Mouse (Mus musculus): ENCODE data around the gene Epha10. TPM values are rescaled to one million over a fixed set of nuclear protein-coding genes. Genes with fewer than 3 reads are reported as not detected.
A peak's percentile ranks its signal among the peaks of the same experiment; 100 is the strongest.

Epha10 gene
- polyA plus RNA-seq, 1 experiment from 2014 or later = not detected

DNA sequence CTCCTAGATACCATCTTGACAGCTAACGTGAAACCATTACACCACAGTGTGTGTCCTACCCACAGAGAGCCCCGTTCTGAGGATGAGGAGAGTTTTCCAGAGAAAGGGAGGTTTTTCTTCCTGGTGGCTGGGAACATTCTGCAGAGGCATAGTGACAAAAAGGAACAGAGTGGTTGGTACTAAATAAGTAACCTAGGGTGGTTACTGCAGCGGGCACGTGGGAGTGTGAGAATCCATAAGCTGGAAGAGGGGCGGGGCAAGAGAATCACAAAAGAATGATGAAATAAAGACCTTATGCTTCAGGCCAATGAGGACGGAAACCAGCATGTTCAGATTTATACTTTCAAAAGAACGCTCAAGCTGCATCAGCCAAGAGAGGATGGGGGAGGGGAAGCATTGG lies 8.0 kb downstream of the Epha10 start:
- 48% methylated on average over 7 of the region's 7 CpGs for WGBS (ENCODE audit: insufficient replicate concordance)
- Histone ChIP-seq H3K9me3 (replicated peaks; ENCODE audit: control insufficient read depth, low read length) (no peaks in the 10 kb centered on the region), H3K27ac (ENCODE audit: low read length) (no peak overlapping the region), H3K27me3 (ENCODE audit: control insufficient read depth, insufficient read depth, low read depth, low read length) (peaks cover 23% of the 10 kb centered on the region), H3K4me2 (ENCODE audit: low read depth, low read length) (no peak overlapping the region), H3K36me3 (ENCODE audit: control insufficient read depth, insufficient read depth) (no peaks in the 10 kb centered on the region), H3K4me1 (ENCODE audit: control insufficient read depth, low read depth, low read length) (no peaks in the 10 kb centered on the region), H3K4me3 (ENCODE audit: low read depth, low read length) (no peak overlapping the region), H3K9ac (ENCODE audit: low read depth, low read length) (no peak overlapping the region)
- no peak for ATAC-seq (ENCODE audit: low read depth)

DNA sequence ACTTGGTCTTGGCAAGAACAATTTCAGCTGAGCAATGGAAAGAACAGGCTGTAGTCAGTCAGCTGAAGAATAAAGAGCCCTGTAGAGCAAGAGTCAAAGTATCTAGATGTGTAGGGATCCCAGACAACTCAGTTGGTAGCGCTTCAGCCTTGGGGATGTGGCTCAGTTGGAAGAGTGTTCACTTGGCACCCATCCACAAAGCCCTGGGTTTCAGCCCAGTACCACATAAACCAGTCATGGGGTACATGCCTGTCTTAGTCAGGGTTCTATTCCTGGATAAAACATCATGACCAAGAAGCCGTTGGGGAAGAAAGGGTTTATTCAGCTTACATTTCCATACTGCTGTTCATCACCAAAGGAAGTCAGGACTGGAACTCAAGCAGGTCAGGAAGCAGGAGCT lies 9.2 kb downstream of the Epha10 start:
- Histone ChIP-seq H3K4me1 (ENCODE audit: control insufficient read depth, low read depth, low read length) (no peaks in the 10 kb centered on the region), H3K27me3 (ENCODE audit: control insufficient read depth, insufficient read depth, low read depth, low read length) (peaks cover 33% of the 10 kb centered on the region), H3K27ac (ENCODE audit: low read length) (no peak overlapping the region), H3K4me2 (ENCODE audit: low read depth, low read length) (no peak overlapping the region), H3K9me3 (replicated peaks; ENCODE audit: control insufficient read depth, low read length) (no peaks in the 10 kb centered on the region), H3K36me3 (ENCODE audit: control insufficient read depth, insufficient read depth) (no peaks in the 10 kb centered on the region), H3K4me3 (ENCODE audit: low read depth, low read length) (no peak overlapping the region), H3K9ac (ENCODE audit: low read depth, low read length) (no peak overlapping the region)
- no peak for ATAC-seq (ENCODE audit: low read depth)
- 56% methylated on average over 2 of the region's 2 CpGs for WGBS (ENCODE audit: insufficient replicate concordance)

DNA sequence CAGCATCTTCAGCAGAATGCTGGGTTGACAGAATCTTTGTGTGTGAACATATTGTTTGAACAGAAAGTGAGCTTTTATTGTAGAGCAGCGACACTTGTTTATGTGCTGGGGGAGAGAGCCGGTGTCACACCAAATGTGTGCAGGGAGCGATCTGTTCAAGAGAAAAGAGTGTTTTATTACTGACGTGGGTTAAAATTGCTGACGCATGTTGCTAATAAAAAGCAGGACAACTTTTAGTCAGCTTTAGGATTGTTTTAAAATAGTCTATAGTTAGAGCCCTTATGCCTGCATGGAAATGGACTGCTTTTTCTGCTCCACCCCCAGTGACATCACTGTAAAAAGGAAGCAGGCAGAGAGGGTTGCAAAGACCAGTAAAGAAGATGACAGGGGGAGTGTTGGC lies 10.1 kb downstream of the Epha10 start:
- no peak overlapping the region for H3K4me3 ChIP-seq (ENCODE audit: low read depth, low read length)
- no peaks in the 10 kb centered on the region for H3K9me3 ChIP-seq (replicated peaks; ENCODE audit: control insufficient read depth, low read length)
- peaks cover 36% of the 10 kb centered on the region for H3K27me3 ChIP-seq (ENCODE audit: control insufficient read depth, insufficient read depth, low read depth, low read length)
- H3K36me3 ChIP-seq (ENCODE audit: control insufficient read depth, insufficient read depth) = no peaks in the 10 kb centered on the region
- no peak overlapping the region for H3K9ac ChIP-seq (ENCODE audit: low read depth, low read length)
- no peaks in the 10 kb centered on the region for H3K4me1 ChIP-seq (ENCODE audit: control insufficient read depth, low read depth, low read length)
- 61% methylated on average over 5 of the region's 5 CpGs for WGBS (ENCODE audit: insufficient replicate concordance)
- no peak overlapping the region for H3K4me2 ChIP-seq (ENCODE audit: low read depth, low read length)
- ATAC-seq (ENCODE audit: low read depth) = no peak
- no peak overlapping the region for H3K27ac ChIP-seq (ENCODE audit: low read length)

DNA sequence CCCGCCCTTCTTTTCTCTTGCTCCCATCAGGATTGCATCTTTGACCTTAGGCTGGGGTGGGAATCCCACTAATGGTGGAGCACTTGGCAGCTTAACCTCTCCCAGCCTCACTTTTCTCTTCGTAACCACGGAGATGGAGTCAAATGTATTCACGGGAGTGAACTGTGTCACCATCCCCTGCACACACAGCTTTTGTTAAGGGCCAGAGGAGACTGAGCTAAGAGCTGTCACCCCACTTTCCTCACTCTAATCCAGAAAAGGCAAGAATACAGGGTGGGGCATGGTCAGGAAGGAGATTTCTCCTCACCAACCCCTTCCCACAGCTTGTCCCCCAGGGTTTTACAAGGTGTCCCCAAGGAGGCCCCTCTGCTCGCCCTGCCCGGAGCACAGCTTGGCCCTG lies 13.1 kb downstream of the Epha10 start:
- no peak overlapping the region for H3K4me3 ChIP-seq (ENCODE audit: low read depth, low read length)
- no peak for ATAC-seq (ENCODE audit: low read depth)
- WGBS (ENCODE audit: insufficient replicate concordance) = 28% methylated on average over 6 of the region's 6 CpGs
- H3K27ac ChIP-seq (ENCODE audit: low read length) = no peak overlapping the region
- H3K9ac ChIP-seq (ENCODE audit: low read depth, low read length) = no peak overlapping the region
- no peak overlapping the region for H3K4me2 ChIP-seq (ENCODE audit: low read depth, low read length)
- H3K9me3 ChIP-seq (replicated peaks; ENCODE audit: control insufficient read depth, low read length) = no peaks in the 10 kb centered on the region
- H3K27me3 ChIP-seq (ENCODE audit: control insufficient read depth, insufficient read depth, low read depth, low read length) = peaks cover 38% of the 10 kb centered on the region
- H3K36me3 ChIP-seq (ENCODE audit: control insufficient read depth, insufficient read depth) = no peaks in the 10 kb centered on the region
- H3K4me1 ChIP-seq (ENCODE audit: control insufficient read depth, low read depth, low read length) = no peaks in the 10 kb centered on the region

- Histone ChIP-seq H3K27ac (ENCODE audit: low read length) (no peak overlapping the region), H3K36me3 (ENCODE audit: control insufficient read depth, insufficient read depth) (no peaks in the 10 kb centered on the region), H3K27me3 (ENCODE audit: control insufficient read depth, insufficient read depth, low read depth, low read length) (peaks cover 38% of the 10 kb centered on the region), H3K4me3 (ENCODE audit: low read depth, low read length) (peak overlapping the region; percentile 11; the same call in 1 of the 2 replicates), H3K9me3 (replicated peaks; ENCODE audit: control insufficient read depth, low read length) (no peaks in the 10 kb centered on the region), H3K9ac (ENCODE audit: low read depth, low read length) (no peak overlapping the region), H3K4me1 (ENCODE audit: control insufficient read depth, low read depth, low read length) (peaks cover 3% of the 10 kb centered on the region), H3K4me2 (ENCODE audit: low read depth, low read length) (peak overlapping the region; percentile 43)
- no peak for ATAC-seq (ENCODE audit: low read depth)
- WGBS (ENCODE audit: insufficient replicate concordance) = 3% methylated on average over 73 of the region's 83 CpGs
Observed at GRCm38 (mm10) chr4:124894508-124895428, 14.1 kb downstream of the Epha10 start.

DNA sequence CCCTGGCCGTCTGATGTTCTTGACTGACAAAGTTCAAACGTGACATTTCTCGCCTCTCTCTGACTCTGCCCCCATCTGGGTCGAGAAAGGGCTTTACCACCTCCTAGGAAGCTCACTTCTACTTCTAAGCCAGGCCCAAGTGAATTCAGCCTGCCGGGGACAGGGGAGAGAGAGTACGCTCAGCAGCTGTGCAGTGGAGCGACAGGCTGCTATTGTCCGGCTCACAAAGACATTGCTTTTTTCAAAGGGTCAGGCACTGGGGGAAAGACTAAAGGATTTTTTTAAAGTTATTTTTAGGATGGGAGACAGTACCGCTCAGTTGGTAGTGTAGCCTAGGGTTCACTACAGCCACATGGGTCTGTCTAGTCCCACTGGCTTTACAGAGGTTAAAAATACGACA lies 17.7 kb downstream of the Epha10 start:
- 62% methylated on average over 10 of the region's 10 CpGs for WGBS (ENCODE audit: insufficient replicate concordance)
- Histone ChIP-seq H3K27ac (ENCODE audit: low read length) (no peak overlapping the region), H3K27me3 (ENCODE audit: control insufficient read depth, insufficient read depth, low read depth, low read length) (peaks cover 30% of the 10 kb centered on the region), H3K4me1 (ENCODE audit: control insufficient read depth, low read depth, low read length) (peaks cover 3% of the 10 kb centered on the region), H3K9ac (ENCODE audit: low read depth, low read length) (no peak overlapping the region), H3K4me3 (ENCODE audit: low read depth, low read length) (no peak overlapping the region), H3K4me2 (ENCODE audit: low read depth, low read length) (no peak overlapping the region), H3K9me3 (replicated peaks; ENCODE audit: control insufficient read depth, low read length) (no peaks in the 10 kb centered on the region), H3K36me3 (ENCODE audit: control insufficient read depth, insufficient read depth) (no peaks in the 10 kb centered on the region)
- ATAC-seq (ENCODE audit: low read depth) = no peak

GRCm38 (mm10) chr4:124899906-124900305 lies 19.2 kb downstream of the Epha10 start:
- WGBS (ENCODE audit: insufficient replicate concordance) = 26% methylated on average over 5 of the region's 5 CpGs
- Histone ChIP-seq H3K9me3 (replicated peaks; ENCODE audit: control insufficient read depth, low read length) (no peaks in the 10 kb centered on the region), H3K4me2 (ENCODE audit: low read depth, low read length) (no peak overlapping the region), H3K9ac (ENCODE audit: low read depth, low read length) (no peak overlapping the region), H3K27me3 (ENCODE audit: control insufficient read depth, insufficient read depth, low read depth, low read length) (peaks cover 22% of the 10 kb centered on the region), H3K4me1 (ENCODE audit: control insufficient read depth, low read depth, low read length) (peaks cover 3% of the 10 kb centered on the region), H3K27ac (ENCODE audit: low read length) (no peak overlapping the region), H3K4me3 (ENCODE audit: low read depth, low read length) (no peak overlapping the region), H3K36me3 (ENCODE audit: control insufficient read depth, insufficient read depth) (no peaks in the 10 kb centered on the region)
- 0 out of 2 replicates have a peak, but pooled peaks have one; percentile 11 for ATAC-seq (ENCODE audit: low read depth)

DNA sequence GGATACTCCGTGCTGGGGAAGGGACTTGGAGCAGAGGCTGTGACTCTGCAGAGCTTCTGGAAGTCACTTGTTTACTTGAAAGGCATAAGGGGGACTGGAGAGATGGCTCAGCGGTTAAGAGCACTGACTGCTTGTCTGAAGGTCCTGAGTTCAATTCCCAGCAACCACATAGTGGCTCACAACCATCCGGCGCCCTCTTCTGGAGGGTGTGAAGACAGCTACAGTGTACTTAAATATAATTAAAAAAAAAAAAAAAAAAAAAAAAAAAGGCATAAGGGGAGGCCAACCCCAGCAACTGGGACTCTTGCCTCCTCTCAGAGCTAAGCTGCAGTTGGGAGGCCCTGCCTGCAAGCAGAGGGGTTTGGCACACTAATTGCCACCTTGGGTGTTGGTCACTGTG lies 24.7 kb downstream of the Epha10 start:
- Histone ChIP-seq H3K27ac (ENCODE audit: low read length) (no peak overlapping the region), H3K4me3 (ENCODE audit: low read depth, low read length) (no peak overlapping the region), H3K4me1 (ENCODE audit: control insufficient read depth, low read depth, low read length) (no peaks in the 10 kb centered on the region), H3K9ac (ENCODE audit: low read depth, low read length) (no peak overlapping the region), H3K27me3 (ENCODE audit: control insufficient read depth, insufficient read depth, low read depth, low read length) (peaks cover 7% of the 10 kb centered on the region), H3K9me3 (replicated peaks; ENCODE audit: control insufficient read depth, low read length) (no peaks in the 10 kb centered on the region), H3K4me2 (ENCODE audit: low read depth, low read length) (no peak overlapping the region), H3K36me3 (ENCODE audit: control insufficient read depth, insufficient read depth) (no peaks in the 10 kb centered on the region)
- ATAC-seq (ENCODE audit: low read depth) = no peak
- WGBS (ENCODE audit: insufficient replicate concordance) = 43% methylated on average over 4 of the region's 4 CpGs

- H3K27me3 ChIP-seq (ENCODE audit: control insufficient read depth, insufficient read depth, low read depth, low read length) = peaks cover 7% of the 10 kb centered on the region
- no peak overlapping the region for H3K9ac ChIP-seq (ENCODE audit: low read depth, low read length)
- H3K4me1 ChIP-seq (ENCODE audit: control insufficient read depth, low read depth, low read length) = no peaks in the 10 kb centered on the region
- H3K36me3 ChIP-seq (ENCODE audit: control insufficient read depth, insufficient read depth) = no peaks in the 10 kb centered on the region
- no peak overlapping the region for H3K27ac ChIP-seq (ENCODE audit: low read length)
- ATAC-seq (ENCODE audit: low read depth) = no peak
- no peak overlapping the region for H3K4me2 ChIP-seq (ENCODE audit: low read depth, low read length)
- no peak overlapping the region for H3K4me3 ChIP-seq (ENCODE audit: low read depth, low read length)
- WGBS (ENCODE audit: insufficient replicate concordance) = 12% methylated on average over 21 of the region's 21 CpGs
- no peaks in the 10 kb centered on the region for H3K9me3 ChIP-seq (replicated peaks; ENCODE audit: control insufficient read depth, low read length)
Observed at GRCm38 (mm10) chr4:124905971-124906822, 25.5 kb downstream of the Epha10 start.
